11 mouse cellular contexts compared by ENCODE assay signal in the genomic region with DNA sequence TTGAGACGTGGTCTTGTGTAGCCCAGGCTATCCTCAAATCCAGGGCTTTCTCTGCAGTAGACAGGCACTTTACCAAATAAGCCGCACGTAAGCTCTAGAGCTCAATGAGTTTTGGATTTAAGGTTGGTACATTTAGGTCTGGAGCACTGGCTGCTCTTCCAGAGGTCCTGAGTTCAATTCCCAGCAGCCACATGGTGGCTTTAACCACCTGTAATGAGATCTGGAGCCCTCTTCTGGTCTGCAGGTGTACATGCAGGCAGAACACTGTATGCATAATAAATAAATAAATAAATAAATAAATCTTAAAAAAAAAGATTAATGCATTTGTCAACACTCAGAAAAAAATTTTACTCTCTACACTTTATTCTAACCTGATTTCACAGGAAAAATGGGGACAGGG.
DNase-seq lines count a peak whose midpoint lies in the region; ATAC-seq and TF ChIP-seq lines count a peak whose summit lies in the region.
"Had no signal": no experiment of that assay in that cellular context is flagged by ENCODE, and none has a peak within 500 bp of the region (broad histone marks: within the 10 kb centered on the region; RNA-seq: fewer than 3 reads in every experiment).

No protein-coding gene starts in this region.

- no peak for ATAC-seq in forebrain, embryonic 14.5 days
- ATAC-seq in hindbrain, embryonic 13.5 days (ENCODE audit: low FRiP score): no peak
- no peak for ATAC-seq in midbrain, embryonic 12.5 days (ENCODE audit: low FRiP score, low read depth)
- ATAC-seq in megakaryocyte progenitor cell, adult 5-6 weeks (replicated peaks; ENCODE audit: poor library complexity): no peak
- ATAC-seq in heart, embryonic 12.5 days (ENCODE audit: insufficient number of reproducible peaks, low FRiP score): no peak

- no peaks in the 10 kb centered on the region for H3K36me3 ChIP-seq in forebrain, embryonic 10.5 days (replicated peaks)
- no peaks in the 10 kb centered on the region for H3K36me3 ChIP-seq in forebrain, embryonic 14.5 days (ENCODE audit: control insufficient read depth, insufficient read depth, low read length)
- no peaks in the 10 kb centered on the region for H3K36me3 ChIP-seq in E14TG2a.4 (ENCODE audit: insufficient read depth, low read length)
- no peaks in the 10 kb centered on the region for H3K36me3 ChIP-seq in hindbrain, embryonic 13.5 days
- no peaks in the 10 kb centered on the region for H3K36me3 ChIP-seq in midbrain, embryonic 12.5 days
- H3K36me3 ChIP-seq in heart, embryonic 12.5 days: no peaks in the 10 kb centered on the region

- WGBS in forebrain, embryonic 10.5 days: 93% methylated on average over 3 of the region's 3 CpGs
- 97% methylated on average over 3 of the region's 3 CpGs for WGBS in forebrain, embryonic 14.5 days
- WGBS in hindbrain, embryonic 13.5 days: 97% methylated on average over 3 of the region's 3 CpGs
- WGBS in midbrain, embryonic 12.5 days: 97% methylated on average over 3 of the region's 3 CpGs
- WGBS in heart, embryonic 12.5 days: 91% methylated on average over 3 of the region's 3 CpGs

- H3K4me3 ChIP-seq in forebrain, embryonic 10.5 days: peak overlapping the region; percentile 40; the same call in 1 of the 2 replicates
- H3K4me3 ChIP-seq in forebrain, embryonic 14.5 days (ENCODE audit: low read depth, low read length): no peak overlapping the region
- 0 out of 2 replicates have a peak overlapping the region, but pooled peaks have one; percentile 54 for H3K4me3 ChIP-seq in E14TG2a.4 (replicated peaks; ENCODE audit: low read length)
- no peak overlapping the region for H3K4me3 ChIP-seq in hindbrain, embryonic 13.5 days
- H3K4me3 ChIP-seq in midbrain, embryonic 12.5 days: no peak overlapping the region
- H3K4me3 ChIP-seq in heart, embryonic 12.5 days: no peak overlapping the region

- peak; percentile 39 for TF ChIP-seq CTCF in E14TG2a.4 (conservative IDR thresholded peaks at IDR 0.05; ENCODE audit: low read length)

- no peaks in the 10 kb centered on the region for H3K9me3 ChIP-seq in forebrain, embryonic 10.5 days
- no peaks in the 10 kb centered on the region for H3K9me3 ChIP-seq in forebrain, embryonic 14.5 days (replicated peaks; ENCODE audit: control insufficient read depth, low read length)
- no peaks in the 10 kb centered on the region for H3K9me3 ChIP-seq in E14TG2a.4 (ENCODE audit: low read length)
- no peaks in the 10 kb centered on the region for H3K9me3 ChIP-seq in hindbrain, embryonic 13.5 days
- no peaks in the 10 kb centered on the region for H3K9me3 ChIP-seq in midbrain, embryonic 12.5 days
- no peaks in the 10 kb centered on the region for H3K9me3 ChIP-seq in heart, embryonic 12.5 days (replicated peaks)

- H3K4me2 ChIP-seq in forebrain, embryonic 14.5 days (ENCODE audit: low read length): no peak overlapping the region
- H3K4me2 ChIP-seq in hindbrain, embryonic 13.5 days: no peak overlapping the region
- H3K4me2 ChIP-seq in midbrain, embryonic 12.5 days (replicated peaks): no peak overlapping the region
- H3K4me2 ChIP-seq in heart, embryonic 12.5 days: no peak overlapping the region

- H3K27ac ChIP-seq in forebrain, embryonic 10.5 days: peak overlapping the region; percentile 97
- H3K27ac ChIP-seq in forebrain, embryonic 14.5 days (ENCODE audit: low read depth, low read length): no peak overlapping the region
- peak overlapping the region; percentile 91; the same call in 1 of the 2 replicates for H3K27ac ChIP-seq in hindbrain, embryonic 13.5 days
- peak overlapping the region; percentile 97 for H3K27ac ChIP-seq in midbrain, embryonic 12.5 days (replicated peaks)
- H3K27ac ChIP-seq in heart, embryonic 12.5 days (ENCODE audit: poor library complexity, severe bottlenecking): no peak overlapping the region

- DNase-seq in forebrain, embryonic 10.5 days (ENCODE audit: extremely low spot score, low spot score): no peak
- no peak for DNase-seq in forebrain, embryonic 14.5 days (ENCODE audit: low spot score)
- no peak for DNase-seq in kidney, postnatal 25 days
- DNase-seq: cerebellum, adult 9-11 months; heart, postnatal 4 days; thymus, postnatal 14 days had no signal

- H3K27me3 ChIP-seq in forebrain, embryonic 10.5 days (ENCODE audit: poor library complexity, severe bottlenecking): peaks cover 18% of the 10 kb centered on the region
- H3K27me3 ChIP-seq in forebrain, embryonic 14.5 days (replicated peaks; ENCODE audit: control insufficient read depth, insufficient read depth, low read length): no peaks in the 10 kb centered on the region
- peaks cover 9% of the 10 kb centered on the region for H3K27me3 ChIP-seq in E14TG2a.4 (ENCODE audit: insufficient read depth, low read length)
- no peaks in the 10 kb centered on the region for H3K27me3 ChIP-seq in hindbrain, embryonic 13.5 days
- no peaks in the 10 kb centered on the region for H3K27me3 ChIP-seq in midbrain, embryonic 12.5 days
- 0 out of 2 replicates have a peak, but pooled peaks cover 6% of the 10 kb centered on the region for H3K27me3 ChIP-seq in heart, embryonic 12.5 days (replicated peaks)

- peaks cover 69% of the 10 kb centered on the region for H3K4me1 ChIP-seq in forebrain, embryonic 10.5 days
- peaks cover 22% of the 10 kb centered on the region for H3K4me1 ChIP-seq in forebrain, embryonic 14.5 days (ENCODE audit: control insufficient read depth, insufficient read depth, low read length)
- peaks cover 77% of the 10 kb centered on the region for H3K4me1 ChIP-seq in E14TG2a.4 (replicated peaks; ENCODE audit: low read depth, low read length)
- peaks cover 26% of the 10 kb centered on the region for H3K4me1 ChIP-seq in hindbrain, embryonic 13.5 days (replicated peaks)
- H3K4me1 ChIP-seq in midbrain, embryonic 12.5 days: peaks cover 36% of the 10 kb centered on the region
- H3K4me1 ChIP-seq in heart, embryonic 12.5 days (replicated peaks): peaks cover 24% of the 10 kb centered on the region

- no peak overlapping the region for H3K9ac ChIP-seq in forebrain, embryonic 14.5 days (ENCODE audit: low read length)
- H3K9ac ChIP-seq in hindbrain, embryonic 13.5 days: no peak overlapping the region
- H3K9ac ChIP-seq in midbrain, embryonic 12.5 days (replicated peaks): no peak overlapping the region
- H3K9ac ChIP-seq in heart, embryonic 12.5 days: no peak overlapping the region

Comparison
In these comparisons a context has a peak if more than half of its experiments do, and no peak if none do; other contexts are left out.
1. H3K27ac ChIP-seq: peak in forebrain, embryonic 10.5 days (single experiment), hindbrain, embryonic 13.5 days (single experiment) and midbrain, embryonic 12.5 days (single experiment); none in forebrain, embryonic 14.5 days (single experiment) and heart, embryonic 12.5 days (single experiment).
2. H3K4me3 ChIP-seq: peak in forebrain, embryonic 10.5 days (single experiment) and E14TG2a.4 (single experiment); none in forebrain, embryonic 14.5 days (single experiment), hindbrain, embryonic 13.5 days (single experiment), midbrain, embryonic 12.5 days (single experiment) and heart, embryonic 12.5 days (single experiment).